Mouse (Mus musculus) thymus, postnatal 4 days (tissue): ENCODE data around the gene Olfr643.

Experiments used
- DNase-seq: peaks from one replicate; pipeline ENCODE4 v3.0.0; 2021

Olfr643 gene

GRCm38 (mm10) chr7:104137305-104137704 lies at the start of gene Olfr643:
Gene Olfr643, minus strand, starts transcription at chr7:104137405.
- DNase-seq, result no peak

GRCm38 (mm10) chr7:104183292-104183691 lies 46.1 kb upstream of the Olfr643 start, which contains the start of gene Olfr648:
Gene Olfr648, minus strand, starts transcription at chr7:104183392.
- DNase-seq, result no peak

- no peak for DNase-seq
Measured at GRCm38 (mm10) chr7:104179074-104179473, 41.9 kb upstream of the Olfr643 start.

GRCm38 (mm10) chr7:104178422-104179054 lies 41.3 kb upstream of the Olfr643 start:
- DNase-seq, result no peak

GRCm38 (mm10) chr7:104175085-104175484 lies 37.9 kb upstream of the Olfr643 start:
- DNase-seq, result no peak

GRCm38 (mm10) chr7:104169634-104170204 lies 32.5 kb upstream of the Olfr643 start:
- DNase-seq, result peak; percentile 21

- peak; percentile 44 for DNase-seq
Measured at GRCm38 (mm10) chr7:104167105-104167504, 29.9 kb upstream of the Olfr643 start.

GRCm38 (mm10) chr7:104150456-104150855 lies 13.3 kb upstream of the Olfr643 start, which contains the start of gene Ubqlnl:
Gene Ubqlnl, minus strand, starts transcription at chr7:104150556.
- DNase-seq, result no peak

- no peak for DNase-seq
Measured at GRCm38 (mm10) chr7:104143179-104143578, 6.0 kb upstream of the Olfr643 start, which contains the start of gene Ubqln3. Gene Ubqln3, minus strand, starts transcription at chr7:104143279.

GRCm38 (mm10) chr7:104129726-104130125 lies 7.5 kb downstream of the Olfr643 start, which contains the start of gene Ubqln5:
Gene Ubqln5, minus strand, starts transcription at chr7:104129826.
- DNase-seq, result peak; percentile 17

GRCm38 (mm10) chr7:104104757-104104972 lies 32.5 kb downstream of the Olfr643 start, which contains the start of gene Olfr646:
Gene Olfr646, plus strand, starts transcription at chr7:104104873.
- DNase-seq, result no peak

- no peak for DNase-seq
Measured at GRCm38 (mm10) chr7:104103913-104104756, 33.1 kb downstream of the Olfr643 start.

- DNase-seq, result no peak
Measured at GRCm38 (mm10) chr7:104085365-104085764, 51.8 kb downstream of the Olfr643 start, which contains the start of gene Olfr645. Gene Olfr645, minus strand, starts transcription at chr7:104085465.

- no peak for DNase-seq
Measured at GRCm38 (mm10) chr7:104071769-104072168, 65.4 kb downstream of the Olfr643 start, which contains the start of gene Olfr644. Gene Olfr644, minus strand, starts transcription at chr7:104071869.

- DNase-seq, result no peak
Measured at GRCm38 (mm10) chr7:104061345-104061744, 75.9 kb downstream of the Olfr643 start, which contains the start of gene 4930516K23Rik. Gene 4930516K23Rik, minus strand, starts transcription at chr7:104061445.

GRCm38 (mm10) chr7:104059215-104059614 lies 78.0 kb downstream of the Olfr643 start:
- DNase-seq, result no peak

- no peak for DNase-seq
Measured at GRCm38 (mm10) chr7:104052566-104052965, 84.6 kb downstream of the Olfr643 start, which contains the start of gene Olfr642. Gene Olfr642, minus strand, starts transcription at chr7:104052666.

GRCm38 (mm10) chr7:104050745-104051144 lies 86.5 kb downstream of the Olfr643 start:
- no peak for DNase-seq

GRCm38 (mm10) chr7:104035145-104035544 lies 102.1 kb downstream of the Olfr643 start, which contains the start of gene Olfr641:
Gene Olfr641, plus strand, starts transcription at chr7:104035445.
- DNase-seq, result no peak

GRCm38 (mm10) chr7:104026978-104027377 lies 110.2 kb downstream of the Olfr643 start:
- no peak for DNase-seq

GRCm38 (mm10) chr7:104025473-104025872 lies 111.7 kb downstream of the Olfr643 start, which contains the start of gene Olfr640:
Gene Olfr640, minus strand, starts transcription at chr7:104025573.
- no peak for DNase-seq

- DNase-seq, result no peak
Measured at GRCm38 (mm10) chr7:104021651-104022050, 115.6 kb downstream of the Olfr643 start.

- DNase-seq, result no peak
Measured at GRCm38 (mm10) chr7:104018953-104019352, 118.3 kb downstream of the Olfr643 start.
